Mouse (Mus musculus) left cerebral cortex, postnatal 14 days (tissue): Measurements from ENCODE around the gene Sprr3. TPM values are rescaled to one million over a fixed set of nuclear protein-coding genes. Genes with fewer than 3 reads are reported as not detected.

Experiments used
- total RNA-seq, 2 experiments: library from RNA; stranded (reverse); gene quantifications; 2 replicates each; pipeline ENCODE4 v1.2.3; 2021

Gene Sprr3
- total RNA-seq, 2 experiments from 2014 or later = not detected

Other genes with a start within 250 kb of the Sprr3 start
- gene Sprr2a1, start 242.9 kb downstream of the Sprr3 start, total RNA-seq = not detected
- gene Sprr2a2, start 242.8 kb downstream of the Sprr3 start, total RNA-seq = not detected
- gene Sprr2a3, start 173.3 kb downstream of the Sprr3 start, total RNA-seq = not detected
- gene Sprr2b, start 142.1 kb downstream of the Sprr3 start, total RNA-seq = not detected
- gene Sprr2d, start 119.6 kb downstream of the Sprr3 start, total RNA-seq = not detected
- not detected for gene Sprr2e, start 106.6 kb downstream of the Sprr3 start, total RNA-seq
- gene Sprr2f, start 93.5 kb downstream of the Sprr3 start, total RNA-seq = not detected
- not detected for gene Sprr2h, start 73.0 kb downstream of the Sprr3 start, total RNA-seq
- not detected for gene Sprr2i, start 50.7 kb downstream of the Sprr3 start, total RNA-seq
- gene Sprr2j-ps, start 40.6 kb downstream of the Sprr3 start, total RNA-seq = not detected
- 1 to 10 TPM; 1.4 to 3.5 TPM for gene Gm9774, start 29.3 kb downstream of the Sprr3 start, total RNA-seq
- gene Sprr2k, start 26.1 kb downstream of the Sprr3 start, total RNA-seq = not detected
- not detected for gene Sprr1b, start 19.9 kb downstream of the Sprr3 start, total RNA-seq
- not detected for gene Sprr1a, start 27.2 kb upstream of the Sprr3 start, total RNA-seq
- gene Sprr4, start 41.8 kb upstream of the Sprr3 start, total RNA-seq = not detected
- gene 2310046K23Rik, start 75.8 kb upstream of the Sprr3 start, total RNA-seq = not detected
- gene Ivl, start 115.0 kb upstream of the Sprr3 start, total RNA-seq = not detected
- not detected for gene Smcp, start 130.3 kb upstream of the Sprr3 start, total RNA-seq
- not detected for gene 2210017I01Rik, start 148.8 kb upstream of the Sprr3 start, total RNA-seq
- gene Lce6a, start 162.9 kb upstream of the Sprr3 start, total RNA-seq = not detected
- not detected for gene Lce1a1, start 189.6 kb upstream of the Sprr3 start, total RNA-seq
- gene Lce1b, start 198.2 kb upstream of the Sprr3 start, total RNA-seq = not detected
- gene Lce1a2, start 211.6 kb upstream of the Sprr3 start, total RNA-seq = not detected
- gene Lce1c, start 220.5 kb upstream of the Sprr3 start, total RNA-seq = not detected
- not detected for gene Lce1d, start 228.5 kb upstream of the Sprr3 start, total RNA-seq